Mouse (Mus musculus): ENCODE data around the gene Cfp. TPM values are rescaled to one million over a fixed set of nuclear protein-coding genes. Genes with fewer than 3 reads are reported as not detected.
A peak's percentile ranks its signal among the peaks of the same experiment; 100 is the strongest.

Cfp gene
- polyA plus RNA-seq, 1 experiment from 2014 or later = 3.4 TPM

- no peak overlapping the region for H3K4me3 ChIP-seq (ENCODE audit: low read depth, low read length)
These were observed 7.8 kb downstream of the Cfp start for GRCm38 (mm10) chrX:20923506-20923905.

GRCm38 (mm10) chrX:20921366-20921765 lies 10.0 kb downstream of the Cfp start:
- Histone ChIP-seq H3K27ac (ENCODE audit: low read depth, low read length) (no peak overlapping the region), H3K9me3 (ENCODE audit: control insufficient read depth, low read length) (no peaks in the 10 kb centered on the region), H3K4me1 (replicated peaks; ENCODE audit: control insufficient read depth, insufficient read depth, low read length) (no peaks in the 10 kb centered on the region), H3K36me3 (ENCODE audit: control insufficient read depth, insufficient read depth, low read length) (no peaks in the 10 kb centered on the region), H3K27me3 (ENCODE audit: control insufficient read depth, insufficient read depth, low read length) (no peaks in the 10 kb centered on the region), H3K4me3 (ENCODE audit: low read depth, low read length) (no peak overlapping the region), H3K9ac (ENCODE audit: low read depth, low read length) (no peak overlapping the region), H3K4me2 (replicated peaks; ENCODE audit: low read depth, low read length) (peak overlapping the region; percentile 34)
- 39% methylated on average over 5 of the region's 5 CpGs for WGBS
- DNase-seq (ENCODE audit: low spot score) (no peak), ATAC-seq (ENCODE audit: low FRiP score) (peak; percentile 36; the same call in 1 of the 2 replicates)

More at GRCm38 (mm10) chrX:20923506-20923905, 7.8 kb downstream of the Cfp start:
- Histone ChIP-seq H3K27me3 (ENCODE audit: control insufficient read depth, insufficient read depth, low read length) (no peaks in the 10 kb centered on the region), H3K4me2 (replicated peaks; ENCODE audit: low read depth, low read length) (no peak overlapping the region), H3K9me3 (ENCODE audit: control insufficient read depth, low read length) (no peaks in the 10 kb centered on the region), H3K9ac (ENCODE audit: low read depth, low read length) (no peak overlapping the region), H3K4me1 (replicated peaks; ENCODE audit: control insufficient read depth, insufficient read depth, low read length) (no peaks in the 10 kb centered on the region), H3K27ac (ENCODE audit: low read depth, low read length) (no peak overlapping the region), H3K36me3 (ENCODE audit: control insufficient read depth, insufficient read depth, low read length) (no peaks in the 10 kb centered on the region)
- WGBS = 71% methylated on average over 1 of the region's 1 CpGs
- no peak for DNase-seq (ENCODE audit: low spot score)
- no peak for ATAC-seq (ENCODE audit: low FRiP score)

- Histone ChIP-seq H3K4me2 (replicated peaks; ENCODE audit: low read depth, low read length) (peak within 1 kb of the TSS; percentile 50), H3K27ac (ENCODE audit: low read depth, low read length) (no peak within 1 kb of the TSS), H3K9ac (ENCODE audit: low read depth, low read length) (0 out of 2 replicates have a peak within 1 kb of the TSS, but pooled peaks have one; percentile 45), H3K27me3 (ENCODE audit: control insufficient read depth, insufficient read depth, low read length) (no peaks in the 10 kb centered on the region), H3K9me3 (ENCODE audit: control insufficient read depth, low read length) (no peaks in the 10 kb centered on the region), H3K4me3 (ENCODE audit: low read depth, low read length) (peak within 1 kb of the TSS; percentile 44), H3K36me3 (ENCODE audit: control insufficient read depth, insufficient read depth, low read length) (no peaks in the 10 kb centered on the region), H3K4me1 (replicated peaks; ENCODE audit: control insufficient read depth, insufficient read depth, low read length) (no peaks in the 10 kb centered on the region)
- 15% methylated on average over 15 of the region's 44 CpGs for WGBS
- DNase-seq (ENCODE audit: low spot score) (peak; percentile 85), ATAC-seq (ENCODE audit: low FRiP score) (peak; percentile 96)
These were observed 10.5 kb downstream of the Cfp start, which contains the start of gene Syn1 for GRCm38 (mm10) chrX:20920844-20921364. TSS of gene Syn1 (minus strand) at chrX:20921004.

GRCm38 (mm10) chrX:20920249-20920843 lies 11.0 kb downstream of the Cfp start:
- DNase-seq (ENCODE audit: low spot score) = no peak

GRCm38 (mm10) chrX:20915075-20915474 lies 16.3 kb downstream of the Cfp start:
- ATAC-seq (ENCODE audit: low FRiP score) (no peak), DNase-seq (ENCODE audit: low spot score) (no peak)
- no peak overlapping the region for H3K9ac ChIP-seq (ENCODE audit: low read depth, low read length)
- no peaks in the 10 kb centered on the region for H3K36me3 ChIP-seq (ENCODE audit: control insufficient read depth, insufficient read depth, low read length)
- no peak overlapping the region for H3K27ac ChIP-seq (ENCODE audit: low read depth, low read length)
- no peak overlapping the region for H3K4me3 ChIP-seq (ENCODE audit: low read depth, low read length)
- no peak overlapping the region for H3K4me2 ChIP-seq (replicated peaks; ENCODE audit: low read depth, low read length)
- no peaks in the 10 kb centered on the region for H3K9me3 ChIP-seq (ENCODE audit: control insufficient read depth, low read length)
- H3K27me3 ChIP-seq (ENCODE audit: control insufficient read depth, insufficient read depth, low read length) = no peaks in the 10 kb centered on the region
- no peaks in the 10 kb centered on the region for H3K4me1 ChIP-seq (replicated peaks; ENCODE audit: control insufficient read depth, insufficient read depth, low read length)

More at GRCm38 (mm10) chrX:20920249-20920843, 11.0 kb downstream of the Cfp start:
- no peaks in the 10 kb centered on the region for H3K27me3 ChIP-seq (ENCODE audit: control insufficient read depth, insufficient read depth, low read length)
- no peak overlapping the region for H3K27ac ChIP-seq (ENCODE audit: low read depth, low read length)
- H3K36me3 ChIP-seq (ENCODE audit: control insufficient read depth, insufficient read depth, low read length) = no peaks in the 10 kb centered on the region
- no peaks in the 10 kb centered on the region for H3K9me3 ChIP-seq (ENCODE audit: control insufficient read depth, low read length)
- peak; percentile 69 for ATAC-seq (ENCODE audit: low FRiP score)
- 19% methylated on average over 33 of the region's 49 CpGs for WGBS
- H3K4me2 ChIP-seq (replicated peaks; ENCODE audit: low read depth, low read length) = peak overlapping the region; percentile 50
- H3K9ac ChIP-seq (ENCODE audit: low read depth, low read length) = 0 out of 2 replicates have a peak overlapping the region, but pooled peaks have one; percentile 45
- no peaks in the 10 kb centered on the region for H3K4me1 ChIP-seq (replicated peaks; ENCODE audit: control insufficient read depth, insufficient read depth, low read length)
- H3K4me3 ChIP-seq (ENCODE audit: low read depth, low read length) = peak overlapping the region; percentile 44

- ATAC-seq (ENCODE audit: low FRiP score) (no peak), DNase-seq (ENCODE audit: low spot score) (no peak)
- H3K27ac ChIP-seq (ENCODE audit: low read depth, low read length) = no peak overlapping the region
- H3K36me3 ChIP-seq (ENCODE audit: control insufficient read depth, insufficient read depth, low read length) = no peaks in the 10 kb centered on the region
- H3K9ac ChIP-seq (ENCODE audit: low read depth, low read length) = no peak overlapping the region
- 87% methylated on average over 6 of the region's 6 CpGs for WGBS
- no peak overlapping the region for H3K4me3 ChIP-seq (ENCODE audit: low read depth, low read length)
- no peaks in the 10 kb centered on the region for H3K27me3 ChIP-seq (ENCODE audit: control insufficient read depth, insufficient read depth, low read length)
- no peaks in the 10 kb centered on the region for H3K9me3 ChIP-seq (ENCODE audit: control insufficient read depth, low read length)
- H3K4me1 ChIP-seq (replicated peaks; ENCODE audit: control insufficient read depth, insufficient read depth, low read length) = no peaks in the 10 kb centered on the region
- no peak overlapping the region for H3K4me2 ChIP-seq (replicated peaks; ENCODE audit: low read depth, low read length)
These were observed 17.6 kb downstream of the Cfp start for GRCm38 (mm10) chrX:20913726-20914125.

GRCm38 (mm10) chrX:20910074-20910473 lies 21.3 kb downstream of the Cfp start:
- ATAC-seq (ENCODE audit: low FRiP score) (no peak), DNase-seq (ENCODE audit: low spot score) (no peak)
- no peak overlapping the region for H3K4me3 ChIP-seq (ENCODE audit: low read depth, low read length)
- 43% methylated on average over 3 of the region's 3 CpGs for WGBS
- H3K36me3 ChIP-seq (ENCODE audit: control insufficient read depth, insufficient read depth, low read length) = no peaks in the 10 kb centered on the region
- no peaks in the 10 kb centered on the region for H3K27me3 ChIP-seq (ENCODE audit: control insufficient read depth, insufficient read depth, low read length)
- H3K27ac ChIP-seq (ENCODE audit: low read depth, low read length) = no peak overlapping the region
- H3K4me1 ChIP-seq (replicated peaks; ENCODE audit: control insufficient read depth, insufficient read depth, low read length) = no peaks in the 10 kb centered on the region
- H3K9me3 ChIP-seq (ENCODE audit: control insufficient read depth, low read length) = no peaks in the 10 kb centered on the region
- H3K4me2 ChIP-seq (replicated peaks; ENCODE audit: low read depth, low read length) = no peak overlapping the region
- H3K9ac ChIP-seq (ENCODE audit: low read depth, low read length) = no peak overlapping the region
